Mouse (Mus musculus): Measurements from ENCODE around the gene Fam20c.

The Fam20c gene

GRCm38 (mm10) chr5:138809767-138810166, 55.5 kb downstream of the Fam20c start:
- DNase-seq (ENCODE audit: low read depth), result no peak

- DNase-seq (ENCODE audit: low read depth), result no peak
Measured at GRCm38 (mm10) chr5:138819780-138820179, 65.5 kb downstream of the Fam20c start, which contains the start of gene Gm5294. TSS of gene Gm5294 (plus strand) at chr5:138820080.

GRCm38 (mm10) chr5:138820717-138821332, 66.5 kb downstream of the Fam20c start:
- DNase-seq (ENCODE audit: low read depth), result no peak

GRCm38 (mm10) chr5:138825090-138825489, 70.8 kb downstream of the Fam20c start:
- DNase-seq (ENCODE audit: low read depth), result no peak

- peak; percentile 34 for DNase-seq (ENCODE audit: low read depth)
Measured at GRCm38 (mm10) chr5:138833406-138833805, 79.1 kb downstream of the Fam20c start.

GRCm38 (mm10) chr5:138834910-138835309, 80.6 kb downstream of the Fam20c start:
- no peak for DNase-seq (ENCODE audit: low read depth)

- DNase-seq (ENCODE audit: low read depth), result no peak
Measured at GRCm38 (mm10) chr5:138840981-138841380, 86.7 kb downstream of the Fam20c start.

GRCm38 (mm10) chr5:138843168-138843824, 89.0 kb downstream of the Fam20c start:
- DNase-seq (ENCODE audit: low read depth), result no peak

- no peak for DNase-seq (ENCODE audit: low read depth)
Measured at GRCm38 (mm10) chr5:138846506-138846905, 92.2 kb downstream of the Fam20c start.

- DNase-seq (ENCODE audit: low read depth), result peak; percentile 92
Measured at GRCm38 (mm10) chr5:138848102-138848501, 93.8 kb downstream of the Fam20c start.

- DNase-seq (ENCODE audit: low read depth), result no peak
Measured at GRCm38 (mm10) chr5:138849682-138850461, 95.6 kb downstream of the Fam20c start.

- no peak for DNase-seq (ENCODE audit: low read depth)
Measured at GRCm38 (mm10) chr5:138850462-138850844, 96.1 kb downstream of the Fam20c start.

- no peak for DNase-seq (ENCODE audit: low read depth)
Measured at GRCm38 (mm10) chr5:138851296-138851780, 97.0 kb downstream of the Fam20c start.

- DNase-seq (ENCODE audit: low read depth), result no peak
Measured at GRCm38 (mm10) chr5:138852151-138852550, 97.8 kb downstream of the Fam20c start.

- no peak for DNase-seq (ENCODE audit: low read depth)
Measured at GRCm38 (mm10) chr5:138853349-138853748, 99.0 kb downstream of the Fam20c start.

- peak; percentile 82 for DNase-seq (ENCODE audit: low read depth)
Measured at GRCm38 (mm10) chr5:138857010-138857617, 102.8 kb downstream of the Fam20c start.

- DNase-seq (ENCODE audit: low read depth), result no peak
Measured at GRCm38 (mm10) chr5:138857811-138858251, 103.5 kb downstream of the Fam20c start.

Measured in NIH3T3 (cell line).